Mouse (Mus musculus): ENCODE measurements at regions not wholly inside any gene's neighbourhood (a gene's known extent, or its start where the extent isn't known, plus 50 kb on each side); places are given as distances from the start of the nearest gene placed in this dataset.

DNA sequence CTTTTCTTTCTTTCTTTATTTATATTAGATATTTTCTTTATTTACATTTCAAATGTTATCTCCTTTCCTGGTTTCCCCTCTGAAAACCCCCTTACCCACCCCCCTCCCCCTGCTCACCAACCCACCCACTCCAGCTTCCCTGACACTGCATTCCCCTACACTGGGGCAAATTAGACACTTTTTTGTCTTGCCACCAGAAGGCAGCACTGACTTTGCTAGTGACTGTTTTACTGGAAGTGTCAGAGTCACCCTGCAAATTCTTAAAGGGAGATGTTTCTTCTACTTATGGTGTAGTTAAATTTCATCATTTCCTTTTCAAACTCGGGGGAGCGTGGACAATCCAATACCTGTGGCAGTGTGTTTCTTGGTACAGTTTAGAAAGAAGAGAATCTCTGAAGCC lies 72.1 kb upstream of the Apob start:
- Histone ChIP-seq H3K4me1 (no peaks in the 10 kb centered on the region), H3K27me3 (replicated peaks) (no peaks in the 10 kb centered on the region), H3K4me3 (replicated peaks) (no peak overlapping the region), H3K36me3 (replicated peaks; ENCODE audit: low read length) (no peaks in the 10 kb centered on the region), H3K9me3 (no peaks in the 10 kb centered on the region)
- TF ChIP-seq GATA1 (IDR thresholded peaks at IDR 0.05; ENCODE audit: borderline replicate concordance, low read length) (no peak), FLI1 (IDR thresholded peaks at IDR 0.05; ENCODE audit: low read length) (no peak)

DNA sequence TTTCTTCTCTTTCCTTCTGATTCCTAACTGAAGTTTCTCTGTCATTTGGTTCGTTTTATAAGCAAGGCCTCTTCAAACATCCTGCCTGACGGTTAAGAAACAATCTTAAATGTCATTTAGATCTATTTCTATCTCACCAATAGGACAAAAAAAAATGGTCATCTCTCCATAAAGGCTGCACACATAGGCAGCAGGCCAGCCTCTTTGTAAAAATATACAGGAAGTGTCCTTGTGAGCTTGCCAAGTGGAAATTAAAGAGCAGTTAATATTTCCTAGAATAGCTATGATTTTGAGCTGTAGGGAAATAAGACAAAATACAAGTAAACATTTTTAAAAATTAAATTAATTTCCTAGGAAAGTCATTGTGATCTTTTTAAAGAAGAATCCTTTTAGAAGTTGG lies 70.6 kb upstream of the Apob start:
- no peak for TF ChIP-seq GATA1 (IDR thresholded peaks at IDR 0.05; ENCODE audit: borderline replicate concordance, low read length)
- TF ChIP-seq FLI1 (IDR thresholded peaks at IDR 0.05; ENCODE audit: low read length) = no peak
- Histone ChIP-seq H3K4me3 (replicated peaks) (no peak overlapping the region), H3K36me3 (replicated peaks; ENCODE audit: low read length) (no peaks in the 10 kb centered on the region), H3K9me3 (no peaks in the 10 kb centered on the region; the same call in 1 of the 2 replicates), H3K27me3 (replicated peaks) (no peaks in the 10 kb centered on the region), H3K4me1 (no peaks in the 10 kb centered on the region)

DNA sequence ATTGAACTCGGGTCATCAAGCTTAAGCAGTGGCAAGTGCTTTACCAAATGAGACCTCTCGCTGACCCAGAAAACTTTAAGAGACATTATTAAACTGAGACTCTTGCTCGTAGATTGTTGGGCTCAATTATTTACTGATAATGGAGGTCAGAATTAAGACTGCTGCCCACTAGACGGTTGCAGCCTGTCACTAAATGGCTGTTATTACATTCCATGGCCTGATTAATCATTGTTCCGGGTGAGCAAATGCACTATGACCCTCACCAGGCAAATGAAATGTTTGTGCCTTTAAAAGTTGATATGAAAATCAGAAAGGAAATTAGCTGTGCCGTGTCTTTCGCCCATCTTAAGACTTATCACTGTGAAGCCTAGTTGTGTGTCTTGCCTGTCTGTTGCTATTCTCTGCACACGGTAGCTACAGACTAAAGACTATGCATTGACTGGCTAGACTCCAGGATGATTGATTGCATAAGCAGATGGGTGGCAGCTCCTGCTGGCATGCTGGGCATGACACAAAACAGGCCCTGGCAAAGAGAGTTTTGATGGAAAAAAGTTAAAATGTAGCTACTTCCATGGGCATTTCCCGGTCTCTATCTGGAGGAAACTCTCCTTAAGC lies 67.6 kb upstream of the Apob start:
- Histone ChIP-seq H3K27me3 (replicated peaks) (no peaks in the 10 kb centered on the region), H3K4me1 (no peaks in the 10 kb centered on the region), H3K4me3 (replicated peaks) (no peak overlapping the region), H3K36me3 (replicated peaks; ENCODE audit: low read length) (no peaks in the 10 kb centered on the region), H3K9me3 (peaks cover 3% of the 10 kb centered on the region; the same call in 1 of the 2 replicates)
- no peak for TF ChIP-seq GATA1 (IDR thresholded peaks at IDR 0.05; ENCODE audit: borderline replicate concordance, low read length)
- TF ChIP-seq FLI1 (IDR thresholded peaks at IDR 0.05; ENCODE audit: low read length) = no peak

DNA sequence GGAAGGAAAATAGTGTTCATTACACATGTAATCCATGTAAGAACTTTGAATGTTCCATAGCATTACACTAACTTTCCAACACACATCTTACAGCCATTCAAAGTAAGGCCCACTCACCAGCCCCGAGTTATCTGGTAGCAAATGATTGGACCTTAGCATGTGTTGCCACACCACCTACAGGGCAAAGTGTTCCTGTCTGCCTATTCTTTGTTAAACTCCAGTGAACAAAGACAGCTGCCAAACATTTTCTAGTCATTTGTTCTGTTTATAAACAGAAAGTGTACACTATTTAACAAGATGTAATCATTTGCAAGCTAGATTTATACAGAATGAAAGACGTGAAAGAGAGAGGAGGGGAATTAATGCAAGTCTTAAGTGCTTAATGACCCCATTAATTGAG lies 66.9 kb upstream of the Apob start:
- H3K36me3 ChIP-seq (replicated peaks; ENCODE audit: low read length) = no peaks in the 10 kb centered on the region
- peaks cover 3% of the 10 kb centered on the region; the same call in 1 of the 2 replicates for H3K9me3 ChIP-seq
- TF ChIP-seq FLI1 (IDR thresholded peaks at IDR 0.05; ENCODE audit: low read length) (no peak), GATA1 (IDR thresholded peaks at IDR 0.05; ENCODE audit: borderline replicate concordance, low read length) (no peak)
- no peaks in the 10 kb centered on the region for H3K27me3 ChIP-seq (replicated peaks)
- no peak overlapping the region for H3K4me3 ChIP-seq (replicated peaks)
- H3K4me1 ChIP-seq = no peaks in the 10 kb centered on the region

DNA sequence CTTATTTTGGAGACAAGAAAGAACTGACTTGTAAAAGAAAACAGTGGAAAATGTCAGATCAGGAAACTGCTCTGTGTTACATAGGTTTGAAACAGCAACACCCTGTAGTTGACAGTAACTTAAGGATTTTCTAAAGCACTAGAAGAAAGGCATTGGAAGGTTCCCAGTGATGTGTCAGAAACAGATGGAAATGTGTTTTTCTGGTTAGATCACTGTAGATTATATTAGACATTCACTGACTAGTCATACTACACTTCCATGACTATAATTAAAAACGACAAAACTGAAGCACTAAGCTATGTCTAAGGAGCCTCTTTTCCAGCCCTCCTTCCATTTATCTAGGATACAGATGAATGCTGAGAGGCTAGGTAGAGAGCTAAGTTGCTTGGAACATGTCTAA lies 59.1 kb upstream of the Apob start:
- no peak for TF ChIP-seq FLI1 (IDR thresholded peaks at IDR 0.05; ENCODE audit: low read length)
- TF ChIP-seq GATA1 (IDR thresholded peaks at IDR 0.05; ENCODE audit: borderline replicate concordance, low read length) = no peak
- no peaks in the 10 kb centered on the region for H3K4me1 ChIP-seq
- H3K27me3 ChIP-seq (replicated peaks) = no peaks in the 10 kb centered on the region
- no peaks in the 10 kb centered on the region for H3K9me3 ChIP-seq
- no peaks in the 10 kb centered on the region for H3K36me3 ChIP-seq (replicated peaks; ENCODE audit: low read length)
- no peak overlapping the region for H3K4me3 ChIP-seq (replicated peaks)

GRCm38 (mm10) chr12:7918967-7919708 lies 58.3 kb upstream of the Apob start:
- Histone ChIP-seq H3K4me1 (no peaks in the 10 kb centered on the region), H3K4me3 (replicated peaks) (no peak overlapping the region), H3K27me3 (replicated peaks) (no peaks in the 10 kb centered on the region), H3K36me3 (replicated peaks; ENCODE audit: low read length) (no peaks in the 10 kb centered on the region), H3K9me3 (no peaks in the 10 kb centered on the region)
- TF ChIP-seq GATA1 (IDR thresholded peaks at IDR 0.05; ENCODE audit: borderline replicate concordance, low read length) (no peak), FLI1 (IDR thresholded peaks at IDR 0.05; ENCODE audit: low read length) (no peak)

DNA sequence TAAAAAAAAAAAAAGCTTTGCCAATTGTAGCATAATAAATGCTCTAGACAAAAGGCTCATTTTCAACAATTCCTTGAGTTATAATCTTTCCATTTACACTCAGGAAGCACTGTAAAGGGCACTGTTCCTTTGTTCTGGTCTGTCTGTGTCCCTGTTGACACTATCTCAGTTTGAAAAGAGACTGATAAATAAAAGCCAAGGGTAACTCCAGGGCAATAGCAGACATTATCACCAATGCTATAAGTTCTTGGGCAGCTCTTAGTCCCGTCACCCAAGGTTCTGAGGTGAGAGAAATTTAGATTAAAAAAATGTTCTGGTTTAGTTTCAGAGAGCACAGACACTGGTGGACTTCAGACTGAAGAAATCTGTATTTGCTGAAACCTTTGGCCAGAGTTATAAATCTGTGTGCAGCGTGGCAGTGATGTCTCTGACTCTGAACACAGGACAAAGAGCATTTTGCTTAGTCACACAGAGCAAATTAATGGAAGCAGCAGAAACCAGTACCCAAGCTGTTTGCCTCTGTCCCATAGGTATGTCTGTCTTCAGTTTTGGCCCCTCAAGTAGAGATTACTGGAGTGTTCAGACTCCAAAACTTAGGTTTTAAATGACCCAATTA lies 57.6 kb upstream of the Apob start:
- H3K27me3 ChIP-seq (replicated peaks) = no peaks in the 10 kb centered on the region
- no peaks in the 10 kb centered on the region for H3K36me3 ChIP-seq (replicated peaks; ENCODE audit: low read length)
- H3K4me1 ChIP-seq = no peaks in the 10 kb centered on the region
- H3K4me3 ChIP-seq (replicated peaks) = no peak overlapping the region
- TF ChIP-seq GATA1 (IDR thresholded peaks at IDR 0.05; ENCODE audit: borderline replicate concordance, low read length) (no peak), FLI1 (IDR thresholded peaks at IDR 0.05; ENCODE audit: low read length) (no peak)
- H3K9me3 ChIP-seq = no peaks in the 10 kb centered on the region; the same call in 1 of the 2 replicates

DNA sequence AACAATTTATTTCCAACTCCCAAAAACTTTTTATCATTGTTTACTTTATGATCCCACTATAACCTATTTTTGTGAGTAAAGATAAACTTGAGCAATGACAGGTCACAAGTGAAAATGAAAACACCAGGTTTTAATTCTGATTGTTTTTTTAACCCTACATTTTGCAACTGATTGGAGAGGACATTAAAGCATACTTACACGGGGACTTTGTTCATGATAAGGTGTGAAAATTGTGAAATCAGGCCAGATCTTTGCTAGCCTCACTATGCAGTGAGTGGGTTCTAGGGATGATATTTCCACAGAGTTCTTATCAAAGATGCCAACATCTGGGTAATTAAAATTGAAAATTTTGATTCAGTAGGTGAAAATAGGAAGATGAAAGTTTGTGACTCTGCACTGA lies 56.6 kb upstream of the Apob start:
- Histone ChIP-seq H3K4me3 (replicated peaks) (no peak overlapping the region), H3K36me3 (replicated peaks; ENCODE audit: low read length) (no peaks in the 10 kb centered on the region), H3K4me1 (no peaks in the 10 kb centered on the region), H3K27me3 (replicated peaks) (no peaks in the 10 kb centered on the region), H3K9me3 (no peaks in the 10 kb centered on the region; the same call in 1 of the 2 replicates)
- TF ChIP-seq GATA1 (IDR thresholded peaks at IDR 0.05; ENCODE audit: borderline replicate concordance, low read length) = no peak
- TF ChIP-seq FLI1 (IDR thresholded peaks at IDR 0.05; ENCODE audit: low read length) = no peak

Data from megakaryocyte, embryonic 14.5 days (primary cell).